Mouse (Mus musculus): Measurements from ENCODE around the gene Arhgef17.

GRCm38 (mm10) chr7:100966014-100966413, 34.1 kb upstream of the Arhgef17 start:
- TF ChIP-seq CTCF (IDR thresholded peaks at IDR 0.05; ENCODE audit: insufficient read depth, low read length) (no peak), POLR2A (IDR thresholded peaks at IDR 0.05; ENCODE audit: borderline replicate concordance, extremely low read depth, low read depth, low read length) (no peak)
